Mouse (Mus musculus) midbrain, embryonic 15.5 days (tissue): ENCODE results near the gene Zdhhc8. TPM values are rescaled to one million over a fixed set of nuclear protein-coding genes. Genes with fewer than 3 reads are reported as not detected.
A peak's percentile ranks its signal among the peaks of the same experiment; 100 is the strongest.

ENCODE experiments used
- ATAC-seq: fragments of 200-750 bp; cut with Nextera tagmentation; replicated peaks from 2 replicates; pipeline ENCODE4 v1.8.0; 2017; ENCODE audit warnings: moderate TSS enrichment
- H3K27ac ChIP-seq: fragments of 300-500 bp; sonication (generic); 2 replicates; pipeline ENCODE4 v1.5.1; 2015; ENCODE audit warnings: mild to moderate bottlenecking, inconsistent platforms
- H3K27me3 ChIP-seq: fragments of 300-500 bp; sonication (generic); replicated peaks from 2 replicates; pipeline ENCODE4 v1.6.1; 2015; ENCODE audit warnings: inconsistent platforms
- H3K36me3 ChIP-seq: fragments of 300-500 bp; sonication (generic); replicated peaks from 2 replicates; pipeline ENCODE4 v1.6.1; 2015; ENCODE audit warnings: inconsistent platforms
- H3K4me1 ChIP-seq: fragments of 300-500 bp; sonication (generic); 2 replicates; pipeline ENCODE4 v1.6.1; 2015; ENCODE audit warnings: inconsistent platforms
- H3K4me2 ChIP-seq: fragments of 300-500 bp; sonication (generic); 2 replicates; pipeline ENCODE4 v1.6.1; 2015; ENCODE audit warnings: inconsistent platforms, mild to moderate bottlenecking, moderate library complexity
- H3K4me3 ChIP-seq: fragments of 300-500 bp; sonication (generic); 2 replicates; pipeline ENCODE4 v1.5.1; 2015; ENCODE audit warnings: mild to moderate bottlenecking, inconsistent platforms
- H3K9ac ChIP-seq: fragments of 300-500 bp; sonication (generic); 2 replicates; pipeline ENCODE4 v1.6.1; 2015; ENCODE audit warnings: mild to moderate bottlenecking, inconsistent platforms
- H3K9me3 ChIP-seq: fragments of 300-500 bp; sonication (generic); 2 replicates; pipeline ENCODE4 v1.6.1; 2016; ENCODE audit warnings: inconsistent platforms
- WGBS: fragments of 180-500 bp; shearing (Covaris S2); methylation state at CpG from one replicate; pipeline ENCODE4 v1.1.7; 2015; ENCODE audit warnings: mixed read lengths; 5-methylcytosine and 5-hydroxymethylcytosine counted together
- microRNA counts: library from miRNA; unstranded; fragments of <30 nt; microRNA quantifications from one replicate; lab custom pipeline; 2016
- microRNA-seq: library from miRNA; unstranded; fragments of <30 nt; microRNA quantifications from one replicate; pipeline ENCODE4, GENCODE M21; 2016
- polyA plus RNA-seq: library from polyadenylated mRNA; unstranded; fragments of >200 nt; fragmentation: Nextera tagmentation; extraction: Ambion mirVana; gene quantifications from 2 replicates; pipeline ENCODE4 v1.2.1, GENCODE M21; 2015

Zdhhc8 gene
- polyA plus RNA-seq, 1 experiment from 2014 or later = 15.4 TPM

DNA sequence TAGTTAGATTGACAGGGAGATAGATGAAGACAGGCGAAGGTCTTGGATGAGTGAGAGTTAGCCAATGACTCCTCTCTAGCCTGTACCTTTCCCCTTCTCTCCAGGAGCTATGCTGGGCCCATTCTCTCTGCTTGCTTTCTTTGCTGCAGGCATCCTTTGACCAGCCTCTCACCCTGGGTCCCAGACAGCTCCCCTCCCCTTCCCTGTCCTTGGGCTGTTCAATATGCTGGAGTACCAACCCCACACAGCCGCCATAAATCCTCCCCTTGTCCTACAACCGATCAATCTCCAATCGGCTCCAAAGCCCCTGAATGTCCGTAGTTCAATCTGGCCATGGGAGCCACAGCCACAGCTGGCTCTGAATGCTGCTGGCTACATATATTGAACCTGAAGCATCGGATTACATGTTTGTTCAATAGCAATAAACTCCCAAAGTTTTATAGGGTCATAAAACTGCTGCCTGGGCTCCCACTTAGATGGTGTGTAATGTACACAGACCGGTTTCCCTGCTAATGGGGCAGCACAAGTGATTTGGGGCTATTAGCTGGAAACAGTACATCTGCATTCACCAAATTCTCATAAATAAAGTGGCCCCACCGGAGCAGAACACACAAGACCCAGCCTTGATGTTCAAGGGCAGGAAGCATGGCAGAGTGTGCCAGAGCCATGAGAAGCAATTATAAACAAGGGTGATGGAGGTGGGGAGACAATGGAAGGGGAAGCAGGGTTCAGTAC, 49.1 kb downstream of the Zdhhc8 start:
- Histone ChIP-seq H3K4me1 (no peaks in the 10 kb centered on the region), H3K36me3 (no peaks in the 10 kb centered on the region), H3K27me3 (no peaks in the 10 kb centered on the region), H3K4me2 (no peak overlapping the region), H3K4me3 (no peak overlapping the region), H3K9me3 (no peaks in the 10 kb centered on the region), H3K9ac (no peak overlapping the region), H3K27ac (no peak overlapping the region)
- no peak for ATAC-seq
- 85% methylated on average over 8 of the region's 8 CpGs for WGBS

DNA sequence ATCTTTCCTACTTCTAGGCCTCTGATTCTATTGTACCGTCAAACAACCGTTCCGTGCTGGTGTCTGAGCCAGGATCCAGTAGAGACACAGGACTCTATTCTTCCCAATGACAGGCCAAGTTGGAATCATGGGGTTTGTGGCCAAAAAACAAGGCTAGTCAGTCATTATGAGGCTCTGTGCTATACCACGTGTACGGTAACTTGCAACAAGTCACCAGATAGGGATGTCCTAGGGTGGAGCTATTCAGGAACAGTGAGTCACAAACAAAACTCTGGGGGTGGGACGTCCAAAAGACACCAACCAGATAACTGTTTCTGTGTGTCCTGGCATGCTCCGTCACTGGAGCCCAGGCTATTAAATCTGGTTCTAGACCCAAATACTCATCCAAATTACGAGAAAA, 52.2 kb downstream of the Zdhhc8 start:
- no peak for ATAC-seq
- no peak overlapping the region for H3K27ac ChIP-seq
- WGBS = 86% methylated on average over 8 of the region's 8 CpGs

DNA sequence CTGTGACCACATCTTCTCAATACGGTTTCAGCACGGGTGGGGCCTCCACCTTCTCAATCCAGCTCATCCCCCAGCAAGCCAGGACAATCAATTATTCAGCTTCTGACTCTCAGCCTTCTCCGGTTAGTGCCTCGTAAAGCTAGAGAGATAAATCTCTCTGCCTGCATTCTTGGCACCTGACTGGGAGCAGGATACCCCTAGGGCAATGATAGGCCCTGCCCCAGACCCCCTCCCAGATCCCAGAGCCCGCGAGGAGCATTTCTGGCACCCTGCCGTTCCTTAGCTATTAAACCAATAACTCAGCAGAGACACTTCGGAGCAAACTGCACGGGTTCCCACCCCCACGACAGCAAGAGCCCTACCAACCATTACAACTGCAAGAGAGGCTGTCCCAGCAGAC, 53.5 kb downstream of the Zdhhc8 start:
- no peaks in the 10 kb centered on the region for H3K27me3 ChIP-seq
- no peak overlapping the region for H3K27ac ChIP-seq
- H3K4me1 ChIP-seq = 0 out of 2 replicates have a peak, but pooled peaks cover 4% of the 10 kb centered on the region
- H3K36me3 ChIP-seq = no peaks in the 10 kb centered on the region
- WGBS = 61% methylated on average over 10 of the region's 10 CpGs
- no peak overlapping the region for H3K4me3 ChIP-seq
- H3K4me2 ChIP-seq = no peak overlapping the region
- H3K9ac ChIP-seq = no peak overlapping the region
- ATAC-seq = no peak
- H3K9me3 ChIP-seq = no peaks in the 10 kb centered on the region

More for the DNA sequence above, 52.2 kb downstream of the Zdhhc8 start:
- Histone ChIP-seq H3K9ac (no peak overlapping the region), H3K9me3 (no peaks in the 10 kb centered on the region), H3K4me1 (0 out of 2 replicates have a peak, but pooled peaks cover 4% of the 10 kb centered on the region), H3K4me2 (no peak overlapping the region), H3K36me3 (no peaks in the 10 kb centered on the region), H3K4me3 (no peak overlapping the region), H3K27me3 (no peaks in the 10 kb centered on the region)

DNA sequence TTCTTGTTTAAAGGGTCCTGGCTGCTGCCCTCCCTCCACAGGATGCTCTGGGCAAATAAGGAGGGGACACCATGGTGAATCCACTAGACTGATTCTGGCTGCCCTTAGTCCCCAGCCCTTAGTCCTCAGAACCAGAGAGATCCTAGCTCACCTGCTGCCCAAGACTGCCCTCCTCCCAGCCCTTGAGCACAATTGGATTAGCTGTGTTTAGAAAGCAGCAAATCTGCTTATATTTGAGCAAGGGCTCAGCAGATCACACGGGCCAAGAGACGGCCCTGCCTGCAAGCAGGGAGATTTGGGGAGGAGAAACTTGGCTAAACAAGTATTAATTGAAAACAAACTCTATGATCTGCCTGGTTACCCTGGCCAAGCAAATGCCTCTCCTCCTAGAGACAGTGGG, 55.3 kb downstream of the Zdhhc8 start:
- no peak overlapping the region for H3K9ac ChIP-seq
- H3K4me3 ChIP-seq = no peak overlapping the region
- 3% methylated on average over 2 of the region's 2 CpGs for WGBS
- H3K4me1 ChIP-seq = 0 out of 2 replicates have a peak, but pooled peaks cover 4% of the 10 kb centered on the region
- H3K9me3 ChIP-seq = no peaks in the 10 kb centered on the region
- no peaks in the 10 kb centered on the region for H3K27me3 ChIP-seq
- H3K27ac ChIP-seq = no peak overlapping the region
- H3K36me3 ChIP-seq = no peaks in the 10 kb centered on the region
- no peak overlapping the region for H3K4me2 ChIP-seq
- no peak for ATAC-seq

DNA sequence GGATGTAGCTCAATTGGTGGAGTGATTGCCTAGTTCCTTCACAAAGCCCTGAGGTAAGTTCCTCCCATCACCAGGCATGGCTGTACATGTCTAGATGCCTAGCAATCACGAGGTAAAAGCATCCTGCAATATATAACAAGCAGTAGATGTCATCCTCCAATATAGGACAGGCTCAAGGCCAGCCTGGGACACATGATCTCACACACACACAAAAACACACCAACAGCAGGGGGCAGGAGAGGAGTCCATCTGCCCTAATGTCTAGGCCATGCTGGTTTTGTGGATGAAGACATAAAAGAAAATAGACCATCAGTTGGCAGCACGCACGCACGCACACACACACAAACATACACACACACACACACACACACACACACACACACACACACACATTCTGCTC, 58.2 kb downstream of the Zdhhc8 start:
- Histone ChIP-seq H3K27me3 (no peaks in the 10 kb centered on the region), H3K4me1 (peaks cover 17% of the 10 kb centered on the region), H3K4me2 (no peak overlapping the region), H3K4me3 (no peak overlapping the region), H3K27ac (no peak overlapping the region), H3K9me3 (no peaks in the 10 kb centered on the region), H3K9ac (no peak overlapping the region), H3K36me3 (no peaks in the 10 kb centered on the region)
- WGBS = 76% methylated on average over 4 of the region's 4 CpGs
- ATAC-seq = no peak

DNA sequence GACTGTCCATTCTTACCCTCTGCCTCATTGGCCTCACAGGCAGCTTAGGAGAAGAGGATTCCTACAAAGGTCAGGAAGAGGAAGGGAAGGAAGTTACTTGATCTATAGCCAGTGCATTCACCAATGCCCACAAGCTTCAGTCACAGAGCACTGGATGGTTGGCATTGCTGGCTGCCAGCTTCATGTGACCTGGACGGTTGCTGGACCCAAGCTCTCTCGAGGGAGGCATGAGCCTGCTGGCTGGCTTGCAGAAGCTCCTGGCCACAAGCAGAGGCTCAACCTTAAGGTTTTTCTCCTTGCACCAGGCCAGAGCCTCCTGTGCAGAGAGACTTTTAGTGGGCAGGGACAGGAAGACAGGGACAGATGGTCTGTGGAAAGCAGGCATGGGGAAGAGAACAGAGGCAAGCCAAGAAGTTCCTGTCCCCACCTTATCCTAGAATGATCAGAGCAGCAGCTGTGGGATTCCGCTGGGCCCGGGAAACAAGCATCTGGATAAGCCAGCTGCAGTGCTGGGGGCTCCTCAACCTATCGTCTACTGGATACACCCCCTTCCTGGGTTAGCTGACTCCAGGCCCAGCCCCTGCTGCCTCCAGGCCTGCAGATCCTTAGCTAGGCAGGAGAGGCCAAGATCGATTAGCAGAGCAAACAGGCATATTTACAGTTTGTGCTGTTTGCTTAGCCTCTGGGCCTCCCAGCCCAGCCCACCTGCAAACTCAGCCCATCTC, 59.0 kb downstream of the Zdhhc8 start:
- H3K4me3 ChIP-seq = no peak overlapping the region
- no peak overlapping the region for H3K9ac ChIP-seq
- H3K4me1 ChIP-seq = peaks cover 17% of the 10 kb centered on the region
- 63% methylated on average over 6 of the region's 6 CpGs for WGBS
- H3K27ac ChIP-seq = no peak overlapping the region
- no peak overlapping the region for H3K4me2 ChIP-seq
- ATAC-seq = no peak
- H3K9me3 ChIP-seq = no peaks in the 10 kb centered on the region
- no peaks in the 10 kb centered on the region for H3K27me3 ChIP-seq
- H3K36me3 ChIP-seq = no peaks in the 10 kb centered on the region

DNA sequence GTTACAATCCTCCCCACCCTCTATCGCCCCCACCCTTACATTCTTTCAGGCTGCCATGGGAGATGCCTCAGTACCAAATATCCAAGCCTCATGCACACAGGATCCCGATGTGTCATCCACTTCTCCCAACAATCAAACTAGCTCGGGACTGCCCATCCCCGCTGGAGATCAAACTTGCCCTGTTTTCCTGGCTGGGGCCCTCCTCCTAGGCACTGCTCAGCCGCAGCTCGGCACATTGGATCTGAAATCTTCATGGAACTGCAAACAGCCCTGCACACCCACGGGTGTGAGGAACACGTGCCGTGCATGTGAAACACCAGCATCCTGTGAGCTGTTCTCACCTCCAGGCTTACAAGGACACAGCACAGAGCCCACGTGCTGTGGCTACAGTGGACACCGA, 61.1 kb downstream of the Zdhhc8 start:
- no peaks in the 10 kb centered on the region for H3K27me3 ChIP-seq
- WGBS = 56% methylated on average over 11 of the region's 11 CpGs
- no peak overlapping the region for H3K4me2 ChIP-seq
- no peaks in the 10 kb centered on the region for H3K36me3 ChIP-seq
- no peak overlapping the region for H3K4me3 ChIP-seq
- H3K4me1 ChIP-seq = peaks cover 13% of the 10 kb centered on the region
- no peak for ATAC-seq
- no peaks in the 10 kb centered on the region for H3K9me3 ChIP-seq
- H3K9ac ChIP-seq = no peak overlapping the region
- H3K27ac ChIP-seq = no peak overlapping the region

DNA sequence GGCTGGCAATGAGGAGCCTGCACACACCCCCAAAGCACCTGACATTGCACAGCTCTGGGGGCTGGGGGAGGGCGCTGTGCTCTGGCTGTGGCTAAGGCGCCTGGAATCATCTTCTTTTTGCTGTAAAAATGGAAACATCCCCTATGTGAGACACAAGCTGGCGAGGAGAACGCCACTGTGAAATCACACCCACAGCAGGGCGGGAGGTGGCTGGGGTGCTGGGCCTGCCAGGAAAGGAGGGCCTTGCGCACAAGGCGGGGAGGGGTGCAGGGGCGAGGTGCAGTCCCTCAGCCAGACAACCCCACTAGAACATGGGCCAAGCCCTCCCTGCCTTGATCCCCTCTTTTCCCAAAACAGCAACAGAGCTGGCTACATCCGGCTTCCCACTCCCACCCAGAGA, 61.7 kb downstream of the Zdhhc8 start:
- Histone ChIP-seq H3K4me3 (no peak overlapping the region), H3K27me3 (no peaks in the 10 kb centered on the region), H3K4me1 (peaks cover 13% of the 10 kb centered on the region), H3K9ac (no peak overlapping the region), H3K9me3 (no peaks in the 10 kb centered on the region), H3K27ac (no peak overlapping the region), H3K4me2 (no peak overlapping the region), H3K36me3 (no peaks in the 10 kb centered on the region)
- WGBS = 76% methylated on average over 9 of the region's 9 CpGs
- 0 out of 2 replicates have a peak, but pooled peaks have one; percentile 48 for ATAC-seq

DNA sequence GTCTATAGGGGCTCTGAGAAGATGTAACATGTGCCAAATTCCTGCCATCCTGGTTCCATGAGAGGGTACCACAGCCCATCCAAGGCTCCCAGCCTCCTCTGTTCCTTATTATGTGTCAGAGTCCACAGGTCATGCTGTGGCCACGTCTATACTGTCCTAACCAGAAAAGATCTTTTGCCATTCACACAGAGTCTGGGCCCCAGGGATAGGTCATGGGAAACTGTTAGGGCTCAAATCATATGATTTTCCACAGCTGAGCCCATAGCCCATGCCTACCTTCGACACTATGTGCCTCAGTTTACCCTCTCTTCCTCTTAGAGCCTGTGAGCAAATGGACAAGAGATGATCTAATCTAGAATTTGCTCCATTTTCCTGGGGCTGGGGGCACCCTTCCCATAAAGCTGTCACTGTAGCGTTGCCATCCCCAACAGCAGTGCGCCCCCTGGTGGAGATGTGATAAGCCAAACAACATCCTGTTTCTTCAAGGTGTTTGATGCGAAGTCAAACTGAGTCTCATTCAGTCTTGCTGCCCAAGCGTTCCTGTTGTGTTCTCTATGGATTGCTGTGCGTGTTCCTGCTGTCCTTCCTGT, 62.6 kb downstream of the Zdhhc8 start:
- WGBS = 7% methylated on average over 7 of the region's 7 CpGs
- Histone ChIP-seq H3K4me1 (peaks cover 13% of the 10 kb centered on the region), H3K9ac (no peak overlapping the region), H3K27ac (no peak overlapping the region), H3K36me3 (no peaks in the 10 kb centered on the region), H3K4me3 (no peak overlapping the region), H3K9me3 (no peaks in the 10 kb centered on the region), H3K27me3 (no peaks in the 10 kb centered on the region), H3K4me2 (no peak overlapping the region)
- ATAC-seq = no peak

MicroRNA genes within 50 kb of the gene (microRNA counts, 519-probe panel; counts per million panel counts)
- microRNA mmu-miR-1306 (lab: Ali Mortazavi, UCI) = 2,177 counts per million, percentile 28 among the panel's probes with 10 or more counts

Small RNA genes within 50 kb of the gene (microRNA-seq; reads per million reads assigned to microRNA genes)
- gene Gm24572 (0.55 reads per million), gene Mir1306 (238 reads per million, percentile 63 among the genes with 10 or more reads in this experiment)

Other genes starting within 250 kb of the Zdhhc8 start
- gene Dgcr6, start 182.3 kb downstream of the Zdhhc8 start, polyA plus RNA-seq = 160 and 171 TPM in 2 replicates
- 3.7 and 5.0 TPM in 2 replicates for gene Prodh, start 144.9 kb downstream of the Zdhhc8 start, polyA plus RNA-seq
- gene Rtn4r, start 107.5 kb downstream of the Zdhhc8 start, polyA plus RNA-seq = 25.0 and 27.2 TPM in 2 replicates
- 0.14 TPM in 1 of 2 replicates, not detected in the other for gene Ccdc188, start 17.3 kb downstream of the Zdhhc8 start, polyA plus RNA-seq
- 107 and 122 TPM in 2 replicates for gene Trmt2a, start 13.5 kb upstream of the Zdhhc8 start, polyA plus RNA-seq
- 334 and 360 TPM in 2 replicates for gene Ranbp1, start 13.6 kb upstream of the Zdhhc8 start, polyA plus RNA-seq
- gene Gm49776, start 23.2 kb upstream of the Zdhhc8 start, polyA plus RNA-seq = 5.1 TPM in 1 of 2 replicates, not detected in the other
- 37.5 and 38.9 TPM in 2 replicates for gene Dgcr8, start 54.1 kb upstream of the Zdhhc8 start, polyA plus RNA-seq
- gene Tango2, start 113.0 kb upstream of the Zdhhc8 start, polyA plus RNA-seq = 74.3 and 83.1 TPM in 2 replicates
- 94.4 and 99.5 TPM in 2 replicates for gene Arvcf, start 113.0 kb upstream of the Zdhhc8 start, polyA plus RNA-seq
- 34.0 and 35.5 TPM in 2 replicates for gene Txnrd2, start 191.2 kb upstream of the Zdhhc8 start, polyA plus RNA-seq
- 104 and 107 TPM in 2 replicates for gene Comt, start 191.7 kb upstream of the Zdhhc8 start, polyA plus RNA-seq